Mouse (Mus musculus) midbrain, embryonic 13.5 days (tissue): ENCODE measurements at regions not wholly inside any gene's neighbourhood (a gene's known extent, or its start where the extent isn't known, plus 50 kb on each side); places are given as distances from the start of the nearest gene placed in this dataset.

ENCODE experiments used
- ATAC-seq: fragments of 200-750 bp; cut with Nextera tagmentation; 2 replicates; pipeline ENCODE4 v1.8.0; 2017; ENCODE audit warnings: mild to moderate bottlenecking, moderate TSS enrichment, moderate library complexity
- H3K27ac ChIP-seq: fragments of 300-500 bp; sonication (generic); 2 replicates; pipeline ENCODE4 v1.5.1; 2015; ENCODE audit warnings: inconsistent platforms, mild to moderate bottlenecking, moderate library complexity
- H3K27me3 ChIP-seq: fragments of 300-500 bp; sonication (generic); 2 replicates; pipeline ENCODE4 v1.6.1; 2015; ENCODE audit warnings: mild to moderate bottlenecking, inconsistent platforms
- H3K36me3 ChIP-seq: fragments of 300-500 bp; sonication (generic); 2 replicates; pipeline ENCODE4 v1.6.1; 2015; ENCODE audit warnings: mild to moderate bottlenecking, inconsistent platforms
- H3K4me1 ChIP-seq: fragments of 300-500 bp; sonication (generic); replicated peaks from 2 replicates; pipeline ENCODE4 v1.6.1; 2015; ENCODE audit warnings: inconsistent platforms
- H3K4me2 ChIP-seq: fragments of 300-500 bp; sonication (generic); replicated peaks from 2 replicates; pipeline ENCODE4 v1.6.1; 2015; ENCODE audit warnings: moderate library complexity, mild to moderate bottlenecking, inconsistent platforms
- H3K4me3 ChIP-seq: fragments of 300-500 bp; sonication (generic); replicated peaks from 2 replicates; pipeline ENCODE4 v1.5.1; 2015; ENCODE audit warnings: mild to moderate bottlenecking, inconsistent platforms
- H3K9ac ChIP-seq: fragments of 300-500 bp; sonication (generic); replicated peaks from 2 replicates; pipeline ENCODE4 v1.6.1; 2015; ENCODE audit warnings: mild to moderate bottlenecking, inconsistent platforms
- H3K9me3 ChIP-seq: fragments of 300-500 bp; sonication (generic); 2 replicates; pipeline ENCODE4 v1.6.1; 2016; ENCODE audit warnings: mild to moderate bottlenecking, inconsistent platforms
- WGBS: fragments of 180-500 bp; shearing (Covaris S2); methylation state at CpG from one replicate; pipeline ENCODE4 v1.1.7; 2015; 5-methylcytosine and 5-hydroxymethylcytosine counted together

GRCm38 (mm10) chr9:83202583-83202982 lies 56.1 kb upstream of the Hmgn3 start:
- ATAC-seq = no peak

GRCm38 (mm10) chr9:83199771-83200170 lies 53.3 kb upstream of the Hmgn3 start:
- no peaks in the 10 kb centered on the region for H3K27me3 ChIP-seq
- 87% methylated on average over 3 of the region's 3 CpGs for WGBS
- no peak overlapping the region for H3K4me3 ChIP-seq
- H3K4me2 ChIP-seq = no peak overlapping the region
- ATAC-seq = no peak
- H3K36me3 ChIP-seq = no peaks in the 10 kb centered on the region
- no peaks in the 10 kb centered on the region for H3K4me1 ChIP-seq
- H3K27ac ChIP-seq = no peak overlapping the region
- H3K9ac ChIP-seq = no peak overlapping the region
- no peaks in the 10 kb centered on the region for H3K9me3 ChIP-seq

More at GRCm38 (mm10) chr9:83202583-83202982, 56.1 kb upstream of the Hmgn3 start:
- WGBS = 83% methylated on average over 5 of the region's 5 CpGs
- H3K9ac ChIP-seq = no peak overlapping the region
- no peaks in the 10 kb centered on the region for H3K36me3 ChIP-seq
- H3K4me1 ChIP-seq = no peaks in the 10 kb centered on the region
- no peak overlapping the region for H3K4me3 ChIP-seq
- H3K27ac ChIP-seq = no peak overlapping the region
- no peak overlapping the region for H3K4me2 ChIP-seq
- H3K9me3 ChIP-seq = no peaks in the 10 kb centered on the region
- H3K27me3 ChIP-seq = no peaks in the 10 kb centered on the region

- H3K4me1 ChIP-seq = no peaks in the 10 kb centered on the region
Observed at GRCm38 (mm10) chr9:83199176-83199575, 52.7 kb upstream of the Hmgn3 start.

GRCm38 (mm10) chr9:83197013-83197412 lies 50.5 kb upstream of the Hmgn3 start:
- Histone ChIP-seq H3K36me3 (no peaks in the 10 kb centered on the region), H3K9ac (no peak overlapping the region), H3K9me3 (no peaks in the 10 kb centered on the region), H3K4me1 (no peaks in the 10 kb centered on the region), H3K4me3 (no peak overlapping the region), H3K27me3 (no peaks in the 10 kb centered on the region), H3K27ac (no peak overlapping the region), H3K4me2 (no peak overlapping the region)
- WGBS = 86% methylated on average over 5 of the region's 5 CpGs
- ATAC-seq = no peak

More at GRCm38 (mm10) chr9:83199176-83199575, 52.7 kb upstream of the Hmgn3 start:
- no peak overlapping the region for H3K9ac ChIP-seq
- no peak overlapping the region for H3K4me3 ChIP-seq
- no peaks in the 10 kb centered on the region for H3K9me3 ChIP-seq
- ATAC-seq = no peak
- no peaks in the 10 kb centered on the region for H3K27me3 ChIP-seq
- no peak overlapping the region for H3K27ac ChIP-seq
- 83% methylated on average over 3 of the region's 3 CpGs for WGBS
- H3K4me2 ChIP-seq = no peak overlapping the region
- no peaks in the 10 kb centered on the region for H3K36me3 ChIP-seq
